Mouse (Mus musculus): Measurements from ENCODE around the gene Izumo4.

DNA sequence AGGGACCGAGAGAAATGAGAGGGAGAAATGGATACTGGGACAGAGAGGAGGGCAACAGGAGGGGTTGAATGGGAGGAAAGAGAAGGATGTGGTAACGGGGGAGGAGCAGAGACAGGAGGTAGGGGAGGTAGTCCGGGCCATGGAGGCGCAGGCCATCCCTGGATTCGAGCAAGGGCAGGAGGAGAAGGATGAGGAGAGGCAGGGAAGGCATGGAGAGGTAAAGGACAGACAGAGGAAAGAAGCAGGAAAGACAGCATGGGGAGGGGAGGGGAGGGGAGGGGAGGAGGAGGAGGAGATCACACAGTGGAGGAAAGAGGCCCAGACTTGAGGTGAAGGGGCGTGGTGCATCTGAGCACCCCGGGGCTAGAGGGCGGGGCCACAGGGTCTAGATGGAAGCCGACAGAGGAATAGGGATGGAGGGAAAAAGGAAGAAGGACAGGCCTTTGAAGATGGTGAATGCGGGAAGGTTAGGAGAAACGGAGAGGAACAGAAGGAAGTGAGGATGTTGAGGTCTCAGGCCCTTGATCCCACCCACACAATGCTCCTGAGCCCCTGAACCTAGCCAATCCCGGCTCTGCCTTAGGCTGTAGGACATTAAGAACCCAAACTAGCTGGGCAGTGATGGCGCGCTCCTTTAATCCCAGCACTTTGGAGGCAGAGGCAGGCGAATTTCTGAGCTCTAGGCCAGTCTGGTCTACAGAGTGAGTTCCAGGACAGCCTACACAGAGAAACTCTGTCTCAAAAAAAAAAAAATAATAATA lies 44.9 kb upstream of the Izumo4 start, which contains the start of gene Btbd2:
- no peak for TF ChIP-seq EP300 (IDR thresholded peaks at IDR 0.05; ENCODE audit: low read length)
- no peak for TF ChIP-seq CTCF (conservative IDR thresholded peaks at IDR 0.05 in 1 of 2, IDR thresholded peaks at IDR 0.05 in 1 of 2; ENCODE audit: low read depth in 2 of 2, low read length in 2 of 2)
- no peak for TF ChIP-seq ETS1 (conservative IDR thresholded peaks at IDR 0.05; ENCODE audit: low read depth, low read length)

Data from CH12.LX (cell line).